Mouse (Mus musculus) myocyte (in vitro differentiated cells): ENCODE results near the gene Arl15.

Source experiments
- CEBPB ChIP-seq: IDR thresholded peaks from 2 replicates; pipeline ENCODE4 v1.6.1; 2011; ENCODE audit warnings: mild to moderate bottlenecking, moderate library complexity; ENCODE audit not compliant: poor library complexity, insufficient read depth, severe bottlenecking
- E2F4 ChIP-seq: IDR thresholded peaks from one replicate; pipeline ENCODE4 v1.6.1; 2011; ENCODE audit warnings: mild to moderate bottlenecking, control low read depth, moderate library complexity; ENCODE audit not compliant: insufficient read depth
- MAX ChIP-seq: IDR thresholded peaks from one replicate; pipeline ENCODE4 v1.6.1; 2011; ENCODE audit warnings: low read depth, mild to moderate bottlenecking, control low read depth
- MYOD1 ChIP-seq, 3 experiments: IDR thresholded peaks; one replicate each; pipeline ENCODE4 v1.6.1; 2011; ENCODE audit warnings: control low read depth in 2 of 3, low read depth in 2 of 3, mild to moderate bottlenecking in 2 of 3, moderate library complexity in 1 of 3; ENCODE audit not compliant: insufficient read length in 2 of 3, control insufficient read depth in 1 of 3
- MYOG ChIP-seq, 3 experiments: IDR thresholded peaks; one replicate each; pipeline ENCODE4 v1.6.1; 2011; ENCODE audit warnings: control low read depth in 2 of 3, low read depth in 2 of 3, mild to moderate bottlenecking in 2 of 3; ENCODE audit not compliant: insufficient read length in 2 of 3, control insufficient read depth in 1 of 3, insufficient read depth in 1 of 3
- POLR2A ChIP-seq: IDR thresholded peaks from one replicate; pipeline ENCODE4 v1.6.1; 2011; ENCODE audit warnings: low read depth, mild to moderate bottlenecking, control low read depth, moderate library complexity; ENCODE audit not compliant: insufficient read length
- POLR2AphosphoS2 ChIP-seq: IDR thresholded peaks from one replicate; pipeline ENCODE4 v1.6.1; 2011; ENCODE audit warnings: low read depth, control low read depth; ENCODE audit not compliant: insufficient read length
- REST ChIP-seq: IDR thresholded peaks from one replicate; pipeline ENCODE4 v1.6.1; 2011; ENCODE audit warnings: mild to moderate bottlenecking, control low read depth, moderate library complexity; ENCODE audit not compliant: insufficient read depth, insufficient read length
- TCF12 ChIP-seq: IDR thresholded peaks from one replicate; pipeline ENCODE4 v1.6.1; 2011; ENCODE audit warnings: mild to moderate bottlenecking, control low read depth; ENCODE audit not compliant: poor library complexity, insufficient read depth, severe bottlenecking
- TCF3 ChIP-seq: IDR thresholded peaks from one replicate; pipeline ENCODE4 v1.6.1; 2011; ENCODE audit warnings: low read depth, control low read depth; ENCODE audit not compliant: insufficient read length
- USF1 ChIP-seq: IDR thresholded peaks from one replicate; pipeline ENCODE4 v1.6.1; 2011; ENCODE audit warnings: low read depth, mild to moderate bottlenecking, control low read depth, moderate library complexity

DNA sequence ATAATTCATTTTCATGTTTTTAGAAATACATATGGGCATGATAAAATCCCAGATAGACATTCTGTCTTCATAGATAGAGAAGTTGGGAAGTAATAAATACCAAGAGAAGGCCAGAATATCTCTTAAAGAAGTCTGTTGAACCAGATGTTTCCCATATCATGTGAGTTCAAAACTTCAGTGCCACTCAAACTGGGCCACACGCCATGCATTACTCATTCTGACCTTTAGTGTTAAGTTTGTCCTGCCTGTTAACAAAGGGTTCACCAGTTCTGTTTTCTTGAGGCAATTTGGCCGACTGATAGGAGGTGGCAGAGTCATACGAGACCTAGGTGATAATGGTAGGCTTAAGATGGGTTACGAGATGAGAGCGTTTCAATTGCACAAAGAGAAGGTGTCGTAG lies 71.1 kb downstream of the Arl15 start:
- no peak for TF ChIP-seq CEBPB
- no peak for TF ChIP-seq POLR2A
- no peak for TF ChIP-seq TCF12
- TF ChIP-seq POLR2AphosphoS2 = no peak
- no peak for TF ChIP-seq MAX
- TF ChIP-seq USF1 = no peak
- TF ChIP-seq E2F4 = no peak
- TF ChIP-seq MYOD1 (IDR thresholded peaks at IDR 0.05; ENCODE audit: control insufficient read depth in 1 of 3, insufficient read length in 2 of 3, low read depth in 2 of 3) = no peak
- no peak for TF ChIP-seq REST
- no peak for TF ChIP-seq MYOG (IDR thresholded peaks at IDR 0.05; ENCODE audit: control insufficient read depth in 1 of 3, insufficient read depth in 1 of 3, insufficient read length in 2 of 3, low read depth in 2 of 3)
- no peak for TF ChIP-seq TCF3
